Mouse (Mus musculus): ENCODE results near the gene Frs2.

Frs2 gene

GRCm38 (mm10) chr10:117062894-117063253 is 85.5 kb downstream of the Frs2 start:
- in situ Hi-C loops (cut with MboI; ENCODE audit: unreplicated experiment in 2 of 2) = loop anchor here (5.0 to 25.0 kb wide), 5 partner anchors 149 to 1651 kb away; partner anchors contain the start of gene Mdm2 (in 1 of the 2)

- in situ Hi-C loops (cut with MboI; ENCODE audit: unreplicated experiment in 2 of 2) = loop anchor here (5.0 to 25.0 kb wide), 4 partner anchors 152 to 1643 kb away; partner anchors contain the start of gene Mdm2 (in 1 of the 2)
Observed at GRCm38 (mm10) chr10:117055668-117056067, 92.7 kb downstream of the Frs2 start.

GRCm38 (mm10) chr10:117049961-117050597 is 98.3 kb downstream of the Frs2 start:
- in situ Hi-C loops (cut with MboI; ENCODE audit: unreplicated experiment in 2 of 2) = loop anchor here (25.0 kb wide), 5 partner anchors 113 to 1638 kb away; partner anchors contain the start of genes Kcnmb4 (in 1 of the 2) and Mdm2 (in 1 of the 2)

DNA sequence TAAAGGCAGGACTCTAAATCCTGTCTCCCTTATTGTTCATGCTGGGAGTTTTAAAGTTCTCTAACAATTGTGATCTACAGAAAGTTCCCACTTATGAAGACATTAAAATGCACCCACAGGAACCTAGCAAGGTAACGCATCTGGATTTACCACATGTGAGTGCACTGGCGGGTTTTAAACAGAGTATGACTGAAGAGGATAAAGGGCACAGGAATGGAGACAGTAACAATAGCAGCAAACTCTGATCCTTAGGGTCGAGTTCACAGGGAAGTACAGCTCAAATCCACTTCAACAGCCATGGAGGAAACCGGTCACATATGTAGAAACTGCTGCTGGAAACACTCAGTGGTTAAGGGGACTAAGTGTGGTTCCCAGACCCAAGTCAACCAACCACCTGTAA is 99.1 kb downstream of the Frs2 start:
- in situ Hi-C loops (cut with MboI; ENCODE audit: unreplicated experiment in 2 of 2) = loop anchor here (25.0 kb wide), 2 partner anchors 112 to 587 kb away; partner anchors contain the start of gene Kcnmb4 (in 1 of the 2)

DNA sequence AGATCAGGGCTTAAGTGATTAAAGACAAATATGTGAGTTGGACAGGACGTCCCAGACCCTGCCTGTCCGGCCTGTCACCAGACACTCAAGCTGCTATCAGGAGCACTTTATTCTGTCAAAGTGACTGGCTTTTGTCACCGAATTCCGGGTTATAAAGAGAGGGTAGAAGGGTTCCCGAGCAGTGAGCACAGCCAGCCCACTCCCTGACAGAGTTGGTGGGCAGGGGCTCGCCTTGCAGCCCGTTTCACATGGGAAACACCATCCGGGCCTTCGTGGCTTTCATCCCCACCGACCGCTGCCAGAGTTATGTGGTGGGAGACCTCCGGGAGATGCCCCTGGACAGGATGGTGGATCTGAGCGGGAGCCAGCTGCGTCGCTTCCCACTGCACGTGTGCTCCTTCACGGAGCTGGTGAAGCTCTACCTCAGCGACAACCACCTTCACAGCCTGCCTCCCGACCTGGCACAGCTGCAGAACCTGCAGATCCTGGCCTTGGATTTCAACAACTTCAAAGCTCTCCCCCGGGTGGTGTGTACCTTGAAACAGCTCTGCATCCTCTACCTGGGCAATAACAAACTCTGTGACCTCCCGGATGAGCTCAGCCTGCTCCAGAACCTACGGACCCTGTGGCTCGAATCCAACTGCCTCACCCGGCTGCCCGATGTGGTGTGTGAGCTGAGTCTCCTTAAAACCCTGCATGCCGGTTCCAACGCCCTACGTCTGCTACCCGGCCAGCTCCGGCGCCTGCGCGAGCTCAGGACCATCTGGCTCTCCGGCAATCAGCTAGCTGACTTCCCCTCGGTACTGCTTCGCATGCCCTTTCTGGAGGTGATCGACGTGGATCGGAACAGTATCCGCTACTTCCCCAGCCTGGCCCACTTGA is 102.9 kb downstream of the Frs2 start, which contains the start of gene Lrrc10:
Lrrc10 (plus strand) TSS at position 167 of the 882 bp plus-strand sequence.
- in situ Hi-C loops (cut with MboI; ENCODE audit: unreplicated experiment in 2 of 2) = loop anchor here (25.0 kb wide), 2 partner anchors 108 to 583 kb away; partner anchors contain the start of gene Kcnmb4 (in 1 of the 2)

- in situ Hi-C loops (cut with MboI; ENCODE audit: unreplicated experiment in 2 of 2) = loop anchor here (25.0 kb wide), 2 partner anchors 106 to 581 kb away; partner anchors contain the start of gene Kcnmb4 (in 1 of the 2)
Observed at GRCm38 (mm10) chr10:117043497-117044166, 104.7 kb downstream of the Frs2 start.

DNA sequence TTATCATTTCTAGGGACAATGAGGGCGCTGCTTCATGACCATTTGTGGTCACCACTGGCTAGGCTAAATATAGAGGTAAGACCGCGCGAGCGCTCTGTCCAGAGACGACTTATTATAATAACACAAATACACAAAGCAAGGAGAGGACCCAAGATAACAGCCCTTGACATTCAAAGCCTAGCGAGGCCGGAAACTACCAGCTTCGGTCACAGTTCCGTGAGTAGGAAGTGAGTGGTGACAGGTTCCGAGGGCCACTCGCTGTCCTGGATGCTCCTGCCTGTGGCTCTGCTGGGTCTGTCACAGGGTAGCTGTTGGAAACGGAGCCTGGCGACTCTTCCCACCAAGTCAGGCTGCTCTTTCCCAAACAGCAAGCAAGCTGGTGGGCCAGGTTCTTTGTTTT is 106.0 kb downstream of the Frs2 start:
- in situ Hi-C loops (cut with MboI; ENCODE audit: unreplicated experiment in 2 of 2) = loop anchor here (25.0 kb wide), 2 partner anchors 105 to 580 kb away; partner anchors contain the start of gene Kcnmb4 (in 1 of the 2)

DNA sequence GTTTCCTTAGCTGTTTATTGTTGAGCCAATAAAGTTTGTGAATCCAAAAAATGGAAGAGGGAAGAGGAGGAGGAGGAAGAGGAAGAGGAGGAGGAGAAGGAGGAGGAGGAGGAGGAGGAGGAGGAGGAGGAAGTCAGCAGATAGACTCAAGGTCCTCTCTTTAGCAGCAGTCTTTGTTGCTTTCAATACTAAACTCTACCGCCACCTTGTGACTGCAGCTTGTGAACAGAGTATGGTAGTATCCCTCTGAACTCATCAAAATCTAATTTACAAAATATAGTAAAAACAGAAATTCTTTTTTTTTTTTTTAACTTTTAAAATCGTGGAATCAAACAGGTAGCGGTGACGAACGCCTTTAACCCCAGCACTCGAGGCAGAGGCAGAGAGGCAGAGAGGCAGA is 108.0 kb downstream of the Frs2 start:
- in situ Hi-C loops (cut with MboI; ENCODE audit: unreplicated experiment in 2 of 2) = loop anchor here (25.0 kb wide), 2 partner anchors 103 to 578 kb away; partner anchors contain the start of gene Kcnmb4 (in 1 of the 2)

DNA sequence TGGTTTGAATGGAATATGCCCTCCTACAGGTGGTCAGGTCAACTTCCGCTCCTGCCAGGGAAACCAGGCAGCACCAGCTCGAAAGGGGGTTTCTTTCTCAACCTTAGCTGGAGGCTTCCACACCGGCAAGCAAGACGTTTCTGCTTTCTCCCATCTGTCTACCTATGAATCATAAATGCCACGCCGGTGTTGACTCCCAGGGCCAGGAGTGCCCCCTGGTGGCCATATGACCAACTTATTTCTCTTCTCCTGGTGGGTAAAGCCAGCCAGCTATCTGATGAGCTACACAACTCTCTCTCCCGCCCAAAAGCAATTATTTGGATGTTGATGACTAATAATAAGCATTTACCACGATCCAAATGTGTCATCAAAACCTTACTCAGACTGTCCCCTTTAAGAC is 114.5 kb downstream of the Frs2 start:
- in situ Hi-C loops (cut with MboI; ENCODE audit: unreplicated experiment in 2 of 2) = loop anchor here (5.0 to 25.0 kb wide), 6 partner anchors 51 to 829 kb away; partner anchors contain the start of gene Kcnmb4 (in 1 of the 2)

GRCm38 (mm10) chr10:117031160-117031559 is 117.2 kb downstream of the Frs2 start:
- in situ Hi-C loops (cut with MboI; ENCODE audit: unreplicated experiment in 2 of 2) = loop anchor here (5.0 to 25.0 kb wide), 6 partner anchors 49 to 826 kb away; partner anchors contain the start of gene Kcnmb4 (in 1 of the 2)

GRCm38 (mm10) chr10:117026176-117026575 is 122.2 kb downstream of the Frs2 start:
- in situ Hi-C loops (cut with MboI; ENCODE audit: unreplicated experiment in 2 of 2) = loop anchor here (5.0 to 25.0 kb wide), 3 partner anchors 89 to 694 kb away; partner anchors contain the start of gene Kcnmb4 (in 1 of the 2)

- in situ Hi-C loops (cut with MboI; ENCODE audit: unreplicated experiment in 2 of 2) = loop anchor here (5.0 to 25.0 kb wide), 3 partner anchors 88 to 693 kb away; partner anchors contain the start of gene Kcnmb4 (in 1 of the 2)
Observed at GRCm38 (mm10) chr10:117025776-117026175, 122.6 kb downstream of the Frs2 start.

GRCm38 (mm10) chr10:117023693-117024092 is 124.6 kb downstream of the Frs2 start:
- in situ Hi-C loops (cut with MboI; ENCODE audit: unreplicated experiment in 2 of 2) = no loop called here

DNA sequence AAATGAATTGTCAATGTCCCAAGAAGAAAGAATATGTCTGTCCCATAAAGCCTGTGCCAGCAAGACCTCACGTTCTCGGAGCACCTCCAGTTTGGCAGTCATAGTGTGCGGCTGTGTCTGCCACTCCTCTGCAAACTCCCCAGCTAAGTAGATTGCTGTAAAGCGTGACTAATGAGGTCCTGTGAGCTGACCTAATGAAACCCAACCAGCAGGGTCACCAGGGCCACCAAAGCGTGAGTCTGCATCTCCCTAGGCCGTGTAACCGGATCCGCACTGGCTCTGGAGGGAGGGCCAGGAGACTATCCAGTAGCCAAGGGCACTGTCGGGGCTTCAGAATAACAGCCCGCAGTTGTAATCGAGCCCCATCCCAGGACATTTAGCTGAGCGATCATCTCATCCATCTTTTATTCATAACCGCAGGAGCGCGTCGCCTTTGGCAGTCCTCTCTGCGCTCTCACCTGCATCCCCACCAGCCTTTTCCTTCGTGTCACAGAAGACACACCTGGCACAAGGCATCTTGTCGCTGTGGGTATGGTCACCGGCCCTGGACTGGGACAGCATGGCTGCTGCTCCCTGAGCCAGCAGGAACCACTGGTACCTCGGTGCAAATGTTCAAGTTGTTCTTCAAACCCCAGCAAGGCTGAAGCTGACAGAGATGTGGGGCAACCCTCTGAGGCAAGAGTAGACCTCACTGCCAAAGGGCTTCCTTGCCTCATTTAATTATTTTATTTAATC is 127.1 kb downstream of the Frs2 start:
- in situ Hi-C loops (cut with MboI; ENCODE audit: unreplicated experiment in 2 of 2) = no loop called here

Data from v-Abl transformed pro-B cells (cell line).